Mouse (Mus musculus): ENCODE data around the gene Ccdc33.

Gene Ccdc33

DNA sequence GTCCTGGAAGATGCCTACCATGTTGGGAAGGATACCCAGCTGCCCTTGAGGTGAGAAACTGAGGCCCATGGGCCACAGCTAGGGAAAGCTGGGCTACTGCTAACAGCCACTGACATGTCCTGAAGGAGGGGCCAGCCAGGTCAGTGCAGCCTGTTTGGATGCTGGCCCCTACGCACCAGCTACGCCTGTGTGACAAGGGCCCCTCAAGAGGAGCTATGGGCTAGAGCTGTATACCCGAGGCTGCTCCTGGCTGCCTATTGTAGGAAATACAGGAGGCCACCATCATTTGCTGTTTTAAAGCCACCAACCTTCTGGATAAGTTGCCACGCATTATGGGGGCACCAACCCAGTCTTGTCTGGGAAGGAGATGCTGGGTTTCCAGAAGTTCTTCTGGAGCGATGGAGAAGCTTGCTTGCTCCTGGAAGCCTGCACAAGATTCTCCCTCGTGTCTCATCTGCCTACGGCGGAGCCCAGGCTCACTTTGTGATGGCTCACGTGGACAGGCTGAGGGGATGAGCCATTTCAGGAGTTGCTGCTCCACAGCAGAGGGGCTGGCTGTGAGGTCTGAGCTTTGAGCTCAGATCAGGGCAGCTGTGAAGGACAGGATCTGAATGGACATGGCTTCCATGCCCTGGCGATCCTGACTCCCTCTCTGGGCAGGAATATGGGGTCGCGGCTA is 110.1 kb downstream of the Ccdc33 start:
- no peak for DNase-seq

DNA sequence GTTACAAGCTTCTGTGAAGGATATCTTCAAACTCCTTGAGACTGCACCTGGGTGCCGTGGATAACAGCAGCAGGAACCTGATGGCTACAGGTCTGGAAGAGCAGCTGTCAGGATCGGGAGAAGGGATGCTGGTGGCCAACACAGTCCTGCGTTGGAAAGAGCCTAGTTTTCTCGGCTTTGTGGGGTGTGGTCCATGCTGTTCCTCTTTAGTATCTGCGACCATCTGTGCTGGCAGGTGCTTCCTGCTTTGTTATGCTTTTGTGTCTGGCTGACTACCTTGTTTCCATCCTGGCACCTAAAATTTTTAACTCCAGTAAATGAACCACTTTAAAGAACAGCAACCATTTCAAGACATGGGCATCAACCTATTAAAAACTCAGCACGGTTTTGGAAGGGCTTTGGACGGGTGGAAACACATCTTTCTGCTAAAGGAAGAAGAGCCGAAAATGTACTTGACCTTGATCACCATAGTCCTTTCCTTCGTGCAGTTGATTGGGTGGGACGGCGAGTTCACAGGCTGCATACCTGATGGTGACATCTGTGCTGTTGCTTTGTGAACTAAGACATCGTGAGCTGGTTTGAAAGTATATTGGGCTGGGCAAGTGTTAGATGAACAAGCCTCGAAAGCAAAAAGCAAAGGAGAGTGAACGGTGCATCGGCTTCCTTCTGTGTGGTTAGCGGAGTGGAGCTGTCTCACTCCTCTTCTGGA is 112.7 kb downstream of the Ccdc33 start, which contains the start of gene Cyp11a1:
Gene Cyp11a1, plus strand, starts transcription at position 659 of the 709 bp plus-strand sequence.
- no peak for DNase-seq

DNA sequence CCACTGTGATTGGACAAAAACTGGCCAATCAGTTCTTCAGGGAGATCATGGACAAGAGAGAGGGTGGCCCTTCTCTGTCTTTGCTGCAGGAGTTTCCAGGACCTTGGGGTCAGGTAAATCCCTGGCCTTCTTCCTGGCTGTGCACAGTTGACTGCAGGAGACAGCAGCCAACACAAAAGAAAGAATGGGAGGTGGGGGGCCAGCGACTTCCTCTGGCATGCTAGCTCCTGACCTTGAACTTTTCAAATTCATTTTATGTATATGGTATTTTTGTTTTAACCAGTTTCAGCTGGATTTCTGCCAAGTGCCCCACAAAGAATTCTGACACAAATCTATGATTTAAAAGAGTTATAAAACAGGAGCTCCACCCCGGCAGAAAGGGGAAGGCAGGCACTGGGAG is 115.4 kb downstream of the Ccdc33 start:
- no peak for DNase-seq

DNA sequence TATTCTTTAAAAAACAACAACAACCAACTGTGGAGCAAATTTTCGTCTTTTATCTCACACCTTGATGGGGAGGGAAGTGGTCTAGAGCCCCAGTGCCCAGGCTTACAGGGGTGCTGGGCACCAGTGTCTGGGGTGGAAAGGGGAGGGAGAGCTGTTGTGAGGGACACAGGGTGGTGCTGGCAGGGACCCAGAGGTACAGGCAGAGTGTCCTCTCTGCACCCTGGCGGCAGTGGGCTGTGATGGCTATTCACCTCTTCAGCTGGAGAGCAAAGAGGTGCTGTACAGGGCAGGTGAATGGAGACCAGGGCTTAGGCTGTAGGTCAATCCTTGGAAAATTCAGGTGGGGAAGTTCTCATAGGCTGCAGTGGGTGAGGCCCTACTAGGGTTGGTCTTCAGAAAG is 118.9 kb downstream of the Ccdc33 start:
- DNase-seq: no peak

DNA sequence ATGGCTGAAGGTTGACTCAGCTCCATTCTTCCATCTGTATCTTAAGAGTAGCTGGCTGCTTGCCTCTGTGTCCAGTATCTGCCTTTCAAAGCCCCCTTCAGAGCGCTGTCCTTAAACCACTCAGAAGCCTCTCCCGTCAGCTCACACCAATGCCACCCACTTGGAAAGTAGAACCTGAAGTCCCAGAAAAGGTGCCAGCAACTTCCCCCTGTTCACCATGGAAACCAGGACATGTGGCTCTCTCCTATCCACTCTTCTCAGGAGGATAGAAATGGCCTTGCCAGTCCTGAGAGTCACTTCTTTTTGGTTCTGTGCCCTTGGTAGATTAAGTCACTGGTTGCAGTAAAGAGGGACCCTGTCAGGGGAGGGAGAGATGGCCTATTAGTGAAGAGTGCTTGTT is 119.9 kb downstream of the Ccdc33 start:
- no peak for DNase-seq

DNA sequence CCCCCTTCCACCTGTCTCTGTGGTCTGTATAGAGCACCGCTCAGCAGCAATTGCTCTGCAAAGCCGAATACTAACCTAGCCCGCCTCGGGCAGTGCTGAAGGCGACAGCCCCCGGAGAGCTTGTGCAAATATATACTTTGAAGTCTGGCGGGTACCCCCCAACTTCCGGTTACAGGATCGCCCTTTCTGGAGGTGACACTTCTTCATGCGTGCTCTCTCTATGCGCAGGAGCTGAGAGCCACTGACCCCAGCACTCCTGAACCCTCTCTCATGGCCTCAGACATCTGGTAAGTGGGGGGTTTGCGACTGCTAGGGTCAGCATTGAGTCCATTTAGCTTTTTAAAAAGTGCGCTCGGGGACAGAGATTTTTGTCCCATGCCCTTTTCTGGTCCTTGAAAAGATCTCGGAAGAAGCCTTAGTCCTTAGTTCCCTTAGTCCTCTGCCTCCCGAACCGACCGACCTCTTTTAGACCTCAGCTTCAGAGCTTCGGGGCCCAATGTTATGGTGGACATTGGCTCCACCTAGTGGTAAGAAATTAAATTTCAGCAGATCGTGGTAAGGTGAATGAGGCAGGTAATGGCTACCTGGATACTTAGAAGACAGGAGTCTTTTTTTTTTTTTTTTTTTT is 120.5 kb downstream of the Ccdc33 start:
- DNase-seq: peak; percentile 54 to 61

DNA sequence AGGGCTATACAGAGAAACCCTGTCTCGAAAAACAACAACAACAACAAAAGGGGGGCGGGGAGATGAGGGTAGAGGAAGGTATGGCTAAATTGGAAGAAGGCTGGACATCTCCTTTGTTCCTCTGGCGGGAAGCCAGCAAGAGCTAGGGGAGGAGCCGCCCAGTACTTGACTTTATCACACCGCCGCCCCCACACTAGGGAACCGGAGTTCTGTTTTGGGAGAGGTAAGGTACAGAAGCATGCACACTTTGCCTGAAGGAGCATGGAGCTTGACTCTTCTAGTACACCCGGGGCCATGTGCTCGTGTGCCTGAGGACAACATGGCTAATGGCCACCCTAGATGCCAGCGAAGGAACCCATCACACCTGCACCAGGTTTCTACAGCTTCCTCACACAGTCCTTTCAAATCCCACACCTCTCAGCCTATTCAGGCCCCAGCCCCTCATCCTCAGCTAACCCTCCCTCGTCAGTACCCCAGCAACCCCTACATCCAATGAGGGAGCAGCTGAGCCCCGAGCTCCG is 121.1 kb downstream of the Ccdc33 start:
- no peak for DNase-seq

DNA sequence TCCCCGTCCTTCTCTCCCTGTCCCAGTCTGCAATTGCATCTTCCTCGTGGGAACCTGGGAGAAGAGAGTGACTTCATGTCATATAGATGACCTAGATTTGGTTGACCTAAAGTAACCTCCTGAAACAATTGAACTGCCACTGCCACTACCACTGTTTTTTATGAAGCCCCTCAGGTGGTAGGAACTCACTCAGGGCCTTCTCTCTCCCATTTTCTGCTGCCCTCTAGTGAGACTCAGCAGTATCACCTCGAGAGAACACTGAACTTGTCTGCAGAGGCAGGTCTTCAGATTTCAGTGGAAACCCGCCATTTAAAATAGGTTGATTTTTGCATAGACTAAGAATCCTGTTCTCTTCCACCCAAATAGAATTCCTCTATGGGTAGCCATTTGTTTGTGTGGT is 123.3 kb downstream of the Ccdc33 start:
- no peak for DNase-seq

DNA sequence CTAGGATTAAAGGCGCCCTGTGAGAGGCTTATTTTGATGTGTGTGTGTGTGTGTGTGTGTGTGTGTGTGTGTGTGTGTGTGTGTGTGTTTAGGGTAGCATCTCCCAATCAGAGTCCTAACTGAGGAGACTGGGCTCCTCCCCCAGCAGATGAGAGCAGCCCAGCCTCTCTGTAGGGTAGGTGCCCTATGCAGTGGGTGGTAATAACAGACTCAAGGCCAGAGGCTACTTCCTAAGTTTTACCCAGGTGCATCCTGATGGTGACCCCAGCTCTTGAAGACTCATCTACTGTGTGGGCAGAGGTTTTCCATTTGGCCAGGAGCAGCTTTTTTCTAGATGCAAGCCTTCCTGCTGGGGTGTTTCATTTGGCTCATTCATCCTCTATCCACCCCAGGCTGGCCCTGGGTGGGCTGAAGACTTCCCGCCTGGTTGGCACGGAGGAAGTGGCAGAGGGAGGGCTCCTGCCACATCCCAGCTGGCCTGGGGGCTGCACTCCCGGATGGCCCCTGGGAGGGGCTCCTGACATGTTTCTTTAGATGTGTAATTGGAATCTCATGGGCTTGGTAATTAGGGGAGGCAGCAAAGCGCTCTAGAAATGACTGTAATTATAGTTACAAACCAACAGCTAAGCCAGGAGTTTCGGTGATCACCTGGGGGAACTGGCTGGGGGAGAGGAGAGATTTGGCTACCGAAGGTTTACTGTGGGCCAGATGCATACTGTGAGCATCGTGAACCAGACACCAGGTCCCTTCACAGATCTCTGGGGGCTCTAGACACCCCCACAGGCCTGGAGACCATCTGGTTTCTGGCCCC is 125.6 kb downstream of the Ccdc33 start:
- no peak for DNase-seq

DNA sequence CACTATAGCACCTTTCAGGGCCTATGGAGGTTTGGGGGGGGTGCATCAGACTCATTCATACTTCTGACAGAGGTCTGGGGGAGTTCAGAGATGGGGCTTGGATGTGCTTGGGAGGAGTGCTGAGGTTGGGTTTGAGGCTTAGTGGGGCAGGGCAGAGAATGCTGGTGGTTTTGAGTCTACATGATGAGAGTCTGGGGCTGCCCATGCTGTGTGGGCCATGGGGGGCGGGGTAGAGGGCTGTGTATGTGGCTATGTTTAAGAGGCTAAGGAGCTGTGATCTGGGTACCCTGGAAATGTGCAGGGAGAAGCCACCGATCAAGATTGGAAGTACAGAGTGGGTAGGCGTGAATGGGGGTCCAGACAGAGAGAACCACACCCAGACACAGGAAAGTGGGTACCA is 126.6 kb downstream of the Ccdc33 start:
- DNase-seq: no peak

DNA sequence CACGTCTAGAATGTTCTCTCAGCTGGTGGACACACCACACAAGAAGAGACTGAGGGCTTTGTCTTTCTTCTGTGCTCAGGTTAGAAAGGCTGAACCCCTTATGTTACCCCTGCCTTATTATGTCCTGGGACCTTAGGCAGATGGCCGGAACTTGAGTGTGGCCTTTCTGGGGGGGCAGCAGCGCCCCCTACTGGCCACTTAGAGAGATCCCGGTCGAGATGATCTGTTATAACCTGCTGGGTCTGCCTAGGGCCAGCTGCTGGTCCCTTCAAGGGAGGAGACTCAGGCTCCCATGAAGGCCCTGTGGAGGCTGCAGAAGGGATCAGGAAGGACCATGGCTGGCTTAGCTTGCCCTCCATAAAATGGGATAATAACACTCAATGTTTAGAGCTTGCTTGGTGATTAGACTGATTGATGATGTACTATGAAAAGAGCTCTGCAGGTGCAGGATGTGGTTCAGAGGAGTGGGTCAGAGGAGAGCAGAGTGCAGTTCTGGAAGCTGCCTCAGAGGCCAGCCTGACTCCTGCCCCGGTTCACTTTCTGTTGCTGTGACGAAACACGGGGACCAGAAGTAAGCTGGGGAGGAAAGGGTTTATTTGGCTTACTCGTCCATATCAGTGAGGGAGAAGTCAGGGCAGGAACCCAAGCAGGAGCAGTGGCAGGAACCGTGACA is 128.0 kb downstream of the Ccdc33 start:
- no peak for DNase-seq

DNA sequence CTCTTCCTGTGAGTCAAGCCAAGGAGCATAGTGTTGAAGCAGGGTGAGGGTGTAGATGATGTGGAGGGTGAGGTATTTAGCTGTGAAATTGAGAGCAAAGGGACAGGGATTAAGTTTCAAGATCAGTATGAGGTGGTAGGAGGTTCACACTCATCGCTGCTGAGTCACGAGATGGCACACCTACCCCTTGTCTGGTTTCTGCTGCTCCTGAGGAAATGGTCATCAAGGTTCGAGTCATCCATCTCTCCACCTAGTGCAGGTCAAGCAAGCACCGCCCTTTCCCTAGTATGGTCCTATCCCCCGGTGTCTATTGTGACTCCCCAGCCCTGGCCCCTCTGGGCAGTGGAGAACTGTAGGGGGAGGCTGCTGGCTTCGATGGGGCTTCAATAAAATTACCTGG is 129.3 kb downstream of the Ccdc33 start:
- DNase-seq: no peak

DNA sequence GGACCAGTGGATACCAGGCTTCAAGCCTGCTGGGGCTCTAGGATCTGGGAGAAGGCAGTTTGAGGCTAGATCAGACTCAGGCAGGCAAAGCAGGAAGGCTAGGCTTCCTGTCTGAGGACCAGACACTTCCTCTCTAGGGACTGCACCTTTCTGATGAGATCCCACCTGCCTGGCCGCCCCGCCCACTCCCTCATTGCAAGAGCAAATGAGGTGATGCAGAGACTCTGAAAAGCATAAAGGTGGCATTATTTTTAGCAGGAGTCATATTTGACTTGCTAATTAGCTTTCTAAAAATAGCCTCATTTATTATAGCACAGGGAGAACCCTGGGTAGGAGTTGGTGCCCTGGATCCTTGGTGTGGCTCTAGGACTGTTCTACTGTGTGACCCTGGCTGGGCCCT is 130.5 kb downstream of the Ccdc33 start:
- DNase-seq: no peak

DNA sequence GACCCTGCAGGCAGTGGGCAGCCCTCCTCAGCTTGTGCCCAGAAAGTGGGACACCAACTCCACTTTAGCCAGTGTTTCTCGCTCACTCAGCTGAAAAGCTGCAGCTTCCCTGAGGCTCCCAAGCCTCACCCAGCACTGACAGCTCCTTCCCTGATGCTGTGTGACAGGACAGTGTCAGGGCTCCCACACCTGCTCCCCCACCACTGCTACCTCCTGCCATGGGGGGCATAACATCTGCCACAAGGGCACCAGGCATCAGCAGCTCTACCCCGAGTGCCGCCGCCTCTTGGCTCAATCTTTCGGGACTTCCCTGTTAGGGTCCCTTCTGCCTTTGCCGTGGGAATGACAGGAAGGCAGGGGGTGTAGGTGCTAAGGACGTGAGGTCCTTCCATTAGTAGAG is 132.3 kb downstream of the Ccdc33 start:
- DNase-seq: no peak

DNA sequence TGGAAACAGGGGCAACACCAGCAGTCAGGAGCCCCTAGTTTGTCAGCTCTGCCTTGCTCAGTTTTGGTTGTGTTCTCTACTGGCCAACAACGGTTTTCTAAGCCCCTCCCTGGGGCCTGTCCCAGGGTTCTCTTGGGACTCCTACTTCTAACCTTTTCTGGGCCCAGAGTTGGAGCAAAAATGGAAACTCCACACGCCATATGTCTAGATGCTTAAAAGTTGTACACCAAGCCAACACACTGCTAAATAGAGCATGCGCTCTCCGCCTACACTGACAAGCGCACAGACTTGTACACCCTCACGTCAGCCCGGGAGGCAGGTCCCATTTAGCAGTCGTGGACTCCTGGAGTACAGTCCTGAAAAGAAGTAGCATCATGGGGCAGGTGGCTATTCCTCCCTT is 133.3 kb downstream of the Ccdc33 start:
- DNase-seq: no peak

DNA sequence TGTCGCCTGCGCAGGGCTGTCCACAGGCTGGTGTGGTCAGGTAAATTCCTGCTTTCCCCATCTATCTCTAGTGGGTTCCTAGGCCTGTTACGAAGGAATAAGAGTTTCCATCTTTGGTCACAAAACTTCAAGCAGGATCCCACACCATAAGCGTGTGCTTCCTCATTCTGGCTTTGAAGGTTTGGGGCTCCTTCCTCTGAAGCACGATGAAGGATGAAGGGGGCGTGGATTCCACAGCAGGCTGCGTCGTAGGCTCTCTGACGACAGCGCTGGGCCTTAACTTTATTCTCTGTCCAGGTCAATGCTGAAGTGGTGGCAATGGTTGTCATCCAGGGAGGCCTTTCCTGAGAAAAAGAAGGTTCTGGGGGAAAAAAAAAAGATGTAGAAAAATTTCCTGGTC is 138.1 kb downstream of the Ccdc33 start:
- no peak for DNase-seq

DNA sequence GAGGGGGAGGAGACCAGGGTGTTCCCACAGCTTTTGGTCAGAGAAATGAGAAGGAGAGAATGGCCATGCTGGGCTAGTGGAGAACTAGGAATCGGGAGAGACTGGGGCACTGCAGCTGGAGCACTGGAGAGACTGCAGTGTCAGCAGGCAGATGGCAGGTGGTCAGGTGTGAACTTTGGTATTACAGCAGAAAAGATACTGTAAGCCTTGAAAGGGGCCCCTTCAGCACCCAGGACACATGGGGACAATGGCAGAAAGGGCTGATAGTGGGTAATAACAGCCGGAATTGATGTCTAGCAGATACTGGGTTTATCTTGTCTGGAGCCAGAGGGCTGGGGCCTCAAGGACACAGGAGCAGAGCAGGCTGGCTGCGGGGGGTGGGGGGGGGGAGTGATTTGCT is 139.8 kb downstream of the Ccdc33 start:
- no peak for DNase-seq

Data from kidney, adult 8-10 months (tissue).